Comparison of ENCODE assay signal across 35 mouse cellular contexts in genomic region chr9:123808583-123808982, GRCm38 (mm10). TPM values are rescaled to one million over a fixed set of nuclear protein-coding genes. Genes with fewer than 3 reads are reported as not detected.
A peak's percentile ranks its signal among the peaks of the same experiment; 100 is the strongest.
DNase-seq lines count a peak whose midpoint lies in the region; ATAC-seq and TF ChIP-seq lines count a peak whose summit lies in the region.
"Had no signal": no experiment of that assay in that cellular context is flagged by ENCODE, and none has a peak within 500 bp of the region (broad histone marks: within the 10 kb centered on the region; RNA-seq: fewer than 3 reads in every experiment).

No protein-coding gene starts in this region.

- TF ChIP-seq POLR2A in liver, adult 2 months (IDR thresholded peaks at IDR 0.05; ENCODE audit: extremely low read depth, insufficient read depth, low read length), result no peak
- no peak for TF ChIP-seq POLR2A in myocyte (IDR thresholded peaks at IDR 0.05; ENCODE audit: insufficient read length, low read depth)

- TF ChIP-seq CTCF in liver, adult 2 months (IDR thresholded peaks at IDR 0.05; ENCODE audit: low read depth, low read length), result no peak

- no peaks in the 10 kb centered on the region for H3K4me1 ChIP-seq in liver, adult 2 months (ENCODE audit: control insufficient read depth, insufficient read depth, low read length)
- no peaks in the 10 kb centered on the region for H3K4me1 ChIP-seq in liver, embryonic 12.5 days
- no peaks in the 10 kb centered on the region for H3K4me1 ChIP-seq in limb, embryonic 10.5 days
- H3K4me1 ChIP-seq: hindbrain, embryonic 12.5 days; limb, embryonic 13.5 days; liver, embryonic 15.5 days had no signal

- H3K79me2 ChIP-seq in liver, adult 2 months (ENCODE audit: control insufficient read depth, insufficient read depth, low read length), result no peaks in the 10 kb centered on the region
- H3K79me2 ChIP-seq in myocyte (ENCODE audit: control insufficient read depth, insufficient read depth), result no peaks in the 10 kb centered on the region

- no peaks in the 10 kb centered on the region for H3K27me3 ChIP-seq in liver, adult 2 months (ENCODE audit: control insufficient read depth, insufficient read depth, low read length)
- no peaks in the 10 kb centered on the region for H3K27me3 ChIP-seq in liver, embryonic 12.5 days (replicated peaks)
- no peaks in the 10 kb centered on the region for H3K27me3 ChIP-seq in myocyte (ENCODE audit: control insufficient read depth, insufficient read depth, insufficient read length)
- no peaks in the 10 kb centered on the region for H3K27me3 ChIP-seq in limb, embryonic 10.5 days (ENCODE audit: low read depth, poor library complexity, severe bottlenecking)
- H3K27me3 ChIP-seq: hindbrain, embryonic 12.5 days; limb, embryonic 13.5 days; liver, embryonic 15.5 days had no signal

- no peak for ATAC-seq in liver, embryonic 12.5 days
- ATAC-seq: forebrain, embryonic 14.5 days; intestine, embryonic 16.5 days had no signal

- H3K4me3 ChIP-seq in liver, adult 2 months (ENCODE audit: insufficient read depth, low read depth, low read length), result no peak overlapping the region
- no peak overlapping the region for H3K4me3 ChIP-seq in liver, embryonic 12.5 days
- H3K4me3 ChIP-seq in myocyte, result no peak overlapping the region
- no peak overlapping the region for H3K4me3 ChIP-seq in limb, embryonic 10.5 days
- H3K4me3 ChIP-seq: hindbrain, embryonic 12.5 days; left cerebral cortex, adult 2 months; limb, embryonic 13.5 days; liver, embryonic 15.5 days had no signal

- 65% methylated on average over 7 of the region's 7 CpGs for WGBS in liver, adult 2 months
- 38% methylated on average over 7 of the region's 7 CpGs for WGBS in liver, embryonic 12.5 days (ENCODE audit: insufficient replicate concordance)
- 77% methylated on average over 7 of the region's 7 CpGs for WGBS in limb, embryonic 10.5 days

- no peak overlapping the region for H3K4me2 ChIP-seq in liver, embryonic 12.5 days
- H3K4me2 ChIP-seq in myocyte (ENCODE audit: low read depth), result peak overlapping the region; percentile 70
- H3K4me2 ChIP-seq: hindbrain, embryonic 12.5 days; limb, embryonic 13.5 days; liver, embryonic 15.5 days had no signal

- H3K9me3 ChIP-seq in liver, embryonic 12.5 days (replicated peaks), result no peaks in the 10 kb centered on the region
- H3K9me3 ChIP-seq in limb, embryonic 10.5 days (replicated peaks), result no peaks in the 10 kb centered on the region
- H3K9me3 ChIP-seq: hindbrain, embryonic 12.5 days; limb, embryonic 13.5 days; liver, embryonic 15.5 days had no signal

- H3ac ChIP-seq in myocyte (ENCODE audit: control insufficient read depth, insufficient read length), result no peak overlapping the region

- H3K27ac ChIP-seq in liver, adult 2 months (replicated peaks; ENCODE audit: insufficient read depth, low read depth, low read length), result peak overlapping the region; percentile 19; the same call in 1 of the 2 replicates
- H3K27ac ChIP-seq in liver, embryonic 12.5 days, result no peak overlapping the region
- no peak overlapping the region for H3K27ac ChIP-seq in limb, embryonic 10.5 days
- H3K27ac ChIP-seq: hindbrain, embryonic 12.5 days; left cerebral cortex, adult 2 months; limb, embryonic 13.5 days; liver, embryonic 15.5 days had no signal

- no peak overlapping the region for H3K9ac ChIP-seq in liver, adult 2 months (ENCODE audit: low read depth, low read length)
- no peak overlapping the region for H3K9ac ChIP-seq in liver, embryonic 12.5 days
- H3K9ac ChIP-seq: hindbrain, embryonic 12.5 days; limb, embryonic 13.5 days; liver, embryonic 15.5 days had no signal

- H3K36me3 ChIP-seq in liver, adult 2 months (ENCODE audit: control insufficient read depth, insufficient read depth, low read length), result peaks cover 51% of the 10 kb centered on the region
- H3K36me3 ChIP-seq in liver, embryonic 12.5 days, result peaks cover 38% of the 10 kb centered on the region
- H3K36me3 ChIP-seq in myocyte (ENCODE audit: control insufficient read depth, insufficient read depth), result peaks cover 11% of the 10 kb centered on the region
- peaks cover 21% of the 10 kb centered on the region for H3K36me3 ChIP-seq in limb, embryonic 10.5 days

- peak; percentile 38 to 52 for DNase-seq in heart, adult 18-20 months
- no peak for DNase-seq in heart, postnatal 4 days
- DNase-seq in liver, adult 2 months (ENCODE audit: extremely low read depth, low read depth, low spot score), result peak; percentile 31
- DNase-seq in T-cell, adult 2 months (ENCODE audit: low spot score), result peak; percentile 19
- no peak for DNase-seq in layer of hippocampus, postnatal 14 days (ENCODE audit: low spot score in 2 of 2)
- DNase-seq in limb, embryonic 10.5 days (ENCODE audit: low spot score), result no peak
- DNase-seq: adrenal gland, postnatal 25 days; cerebellum, adult 2 months; cerebellum, postnatal 36 days; gastrocnemius, postnatal 36 days; heart, postnatal 14 days; kidney, adult 9 months; kidney, postnatal 14 days; lung, postnatal 4 days; midbrain, embryonic 14.5 days; right cerebral cortex, postnatal 25 days; spleen, adult 18-20 months; thymus, adult 18-20 months; thymus, postnatal 25 days had no signal

TF ChIP-seq in myocyte, 11 proteins besides CTCF, POLR2A, EP300 and RAD21:
- no peak for TF ChIP-seq CEBPB (IDR thresholded peaks at IDR 0.05; ENCODE audit: insufficient read depth, poor library complexity, severe bottlenecking)
- TF ChIP-seq TCF12 (IDR thresholded peaks at IDR 0.05; ENCODE audit: insufficient read depth, poor library complexity, severe bottlenecking), result no peak
- no peak for TF ChIP-seq SRF (IDR thresholded peaks at IDR 0.05; ENCODE audit: control insufficient read depth, insufficient read length, low read depth)
- TF ChIP-seq REST (IDR thresholded peaks at IDR 0.05; ENCODE audit: insufficient read depth, insufficient read length), result no peak
- no peak for TF ChIP-seq MYOD1 (IDR thresholded peaks at IDR 0.05; ENCODE audit: control insufficient read depth in 1 of 3, insufficient read length in 2 of 3, low read depth in 2 of 3)
- no peak for TF ChIP-seq MYOG (IDR thresholded peaks at IDR 0.05; ENCODE audit: control insufficient read depth in 1 of 3, insufficient read depth in 1 of 3, insufficient read length in 2 of 3, low read depth in 2 of 3)
- TF ChIP-seq USF1 (IDR thresholded peaks at IDR 0.05; ENCODE audit: low read depth), result no peak
- no peak for TF ChIP-seq MAX (IDR thresholded peaks at IDR 0.05; ENCODE audit: low read depth)
- no peak for TF ChIP-seq POLR2AphosphoS2 (IDR thresholded peaks at IDR 0.05; ENCODE audit: insufficient read length, low read depth)

RNA-seq across cellular contexts. Expression of gene Cxcr6, which starts 2.3 kb away (rescaled TPM):
- under 1 TPM; 0.17 to 0.39 TPM for total RNA-seq in heart, adult 18-20 months (2021)
- total RNA-seq in heart, postnatal 4 days (2021), result not detected
- 1.0 and 1.3 TPM in 2 replicates for total RNA-seq in liver, adult 2 months (2014; rRNA removed)
- 0.70 and 0.76 TPM in 2 replicates for polyA plus RNA-seq in liver, adult 2 months (2012; rRNA removed)
- 0.06 and 0.13 TPM in 2 replicates for polyA plus RNA-seq in liver, embryonic 12.5 days (2016; fragmentation: Nextera tagmentation; extraction: Ambion mirVana)
- 0.52 TPM for polyA plus RNA-seq in myocyte (2012; fragmentation: generic; extraction: Trizol)
- not detected for total RNA-seq in layer of hippocampus, postnatal 14 days (2021)
- polyA plus RNA-seq in limb, embryonic 10.5 days (2016; fragmentation: Nextera tagmentation; extraction: Ambion mirVana), result 0.15 and 0.19 TPM in 2 replicates
- total RNA-seq: adrenal gland, postnatal 25 days; gastrocnemius, postnatal 36 days; layer of hippocampus, adult 18-20 months; layer of hippocampus, postnatal 10 days; left cerebral cortex, adult 2 months; left cerebral cortex, postnatal 25 days had no signal
- polyA plus RNA-seq: brain, embryonic 14.5 days; embryonic facial prominence, embryonic 11.5 days had no signal

RNA-seq across cellular contexts. Expression of gene Fyco1, which starts 43.1 kb away (rescaled TPM):
- 100 to 1,000 TPM; 257 TPM for total RNA-seq in heart, adult 18-20 months (2021)
- total RNA-seq in heart, postnatal 4 days (2021), result 100 to 1,000 TPM; 156 to 161 TPM
- total RNA-seq in liver, adult 2 months (2014; rRNA removed), result 21.2 and 22.9 TPM in 2 replicates
- polyA plus RNA-seq in liver, adult 2 months (2012; rRNA removed), result 5.9 and 6.6 TPM in 2 replicates
- 5.4 and 5.6 TPM in 2 replicates for polyA plus RNA-seq in liver, embryonic 12.5 days (2016; fragmentation: Nextera tagmentation; extraction: Ambion mirVana)
- polyA plus RNA-seq in myocyte (2012; fragmentation: generic; extraction: Trizol), result 8.7 TPM
- total RNA-seq in layer of hippocampus, postnatal 14 days (2021), result 10 to 100 TPM; 29.6 to 30.4 TPM
- 8.4 and 10.6 TPM in 2 replicates for polyA plus RNA-seq in limb, embryonic 10.5 days (2016; fragmentation: Nextera tagmentation; extraction: Ambion mirVana)

RNA-seq across cellular contexts. Expression of gene Xcr1, which starts 53.2 kb away (rescaled TPM):
- total RNA-seq in heart, adult 18-20 months (2021), result under 1 TPM in 1 of 2 experiments, not detected in 1; 0.13 TPM
- total RNA-seq in heart, postnatal 4 days (2021), result not detected
- total RNA-seq in liver, adult 2 months (2014; rRNA removed), result 0.18 and 0.34 TPM in 2 replicates
- 0.09 and 0.22 TPM in 2 replicates for polyA plus RNA-seq in liver, adult 2 months (2012; rRNA removed)
- polyA plus RNA-seq in liver, embryonic 12.5 days (2016; fragmentation: Nextera tagmentation; extraction: Ambion mirVana), result not detected in 2 replicates
- 0.04 TPM for polyA plus RNA-seq in myocyte (2012; fragmentation: generic; extraction: Trizol)
- not detected for total RNA-seq in layer of hippocampus, postnatal 14 days (2021)
- polyA plus RNA-seq in limb, embryonic 10.5 days (2016; fragmentation: Nextera tagmentation; extraction: Ambion mirVana), result not detected in 2 replicates
- total RNA-seq: gastrocnemius, postnatal 36 days; layer of hippocampus, adult 18-20 months; layer of hippocampus, postnatal 10 days; left cerebral cortex, adult 2 months; left cerebral cortex, postnatal 25 days had no signal
- polyA plus RNA-seq: brain, embryonic 14.5 days; cerebellum, adult 2 months; embryonic facial prominence, embryonic 11.5 days; heart, embryonic 14.5 days; limb, embryonic 13.5 days; neural tube, embryonic 11.5 days; stomach, embryonic 16.5 days had no signal

Comparison
In these comparisons a context has a peak if more than half of its experiments do, and no peak if none do; other contexts are left out.
1. DNase-seq: peak in heart, adult 18-20 months (2 of 2), liver, adult 2 months (single experiment) and T-cell, adult 2 months (single experiment); none in heart, postnatal 4 days (single experiment), layer of hippocampus, postnatal 14 days (0 of 2) and limb, embryonic 10.5 days (single experiment).